Mouse (Mus musculus) testis, adult 2 months (tissue): ENCODE data around the gene Tfrc.

Experiments
- CTCF ChIP-seq: fragments of 200-500 bp; IDR thresholded peaks from 2 replicates; pipeline ENCODE4 v1.5.1; 2012; ENCODE audit warnings: low read depth, mild to moderate bottlenecking, inconsistent platforms, low read length, moderate library complexity; ENCODE audit not compliant: control insufficient read depth, insufficient read depth, insufficient replicate concordance
- POLR2A ChIP-seq: fragments of 200-500 bp; IDR thresholded peaks from 2 replicates; pipeline ENCODE4 v1.6.1; 2012; ENCODE audit warnings: low read depth, mild to moderate bottlenecking, inconsistent platforms, low read length, moderate library complexity; ENCODE audit not compliant: control insufficient read depth

- TF ChIP-seq POLR2A (no peak), CTCF (no peak)
These were observed 26.6 kb downstream of the Tfrc start for GRCm38 (mm10) chr16:32635314-32635713.
